Mouse (Mus musculus) forebrain, embryonic 10.5 days (tissue): Measurements from ENCODE around the gene Clk3. TPM values are rescaled to one million over a fixed set of nuclear protein-coding genes. Genes with fewer than 3 reads are reported as not detected.

Source experiments
- DNase-seq: peaks from one replicate; pipeline ENCODE4 v3.0.0-alpha.2; 2017; ENCODE audit warnings: low spot score; ENCODE audit errors: extremely low spot score
- H3K27ac ChIP-seq: fragments of 300-500 bp; sonication (generic); 2 replicates; pipeline ENCODE4 v1.5.1; 2016; ENCODE audit warnings: mild to moderate bottlenecking
- H3K27me3 ChIP-seq: fragments of 300-500 bp; sonication (generic); 2 replicates; pipeline ENCODE4 v1.6.1; 2016; ENCODE audit warnings: mild to moderate bottlenecking; ENCODE audit not compliant: poor library complexity, severe bottlenecking
- H3K36me3 ChIP-seq: fragments of 300-500 bp; sonication (generic); replicated peaks from 2 replicates; pipeline ENCODE4 v1.6.1; 2016; ENCODE audit warnings: mild to moderate bottlenecking, moderate library complexity
- H3K4me1 ChIP-seq: fragments of 300-500 bp; sonication (generic); 2 replicates; pipeline ENCODE4 v1.6.1; 2016
- H3K4me3 ChIP-seq: fragments of 300-500 bp; sonication (generic); 2 replicates; pipeline ENCODE4 v1.5.1; 2016; ENCODE audit warnings: mild to moderate bottlenecking, moderate library complexity
- H3K9me3 ChIP-seq: fragments of 300-500 bp; sonication (generic); 2 replicates; pipeline ENCODE4 v1.6.1; 2016; ENCODE audit warnings: mild to moderate bottlenecking, moderate library complexity
- WGBS: fragments of 180-500 bp; shearing (Covaris S2); methylation state at CpG from one replicate; pipeline ENCODE4 v1.1.7; 2016; 5-methylcytosine and 5-hydroxymethylcytosine counted together
- polyA plus RNA-seq: library from polyadenylated mRNA; unstranded; fragments of >200 nt; fragmentation: Nextera tagmentation; extraction: Ambion mirVana; gene quantifications from 2 replicates; pipeline ENCODE4 v1.2.1, GENCODE M21; 2016

The Clk3 gene
- polyA plus RNA-seq, 1 experiment from 2014 or later, result 95.1 TPM

DNA sequence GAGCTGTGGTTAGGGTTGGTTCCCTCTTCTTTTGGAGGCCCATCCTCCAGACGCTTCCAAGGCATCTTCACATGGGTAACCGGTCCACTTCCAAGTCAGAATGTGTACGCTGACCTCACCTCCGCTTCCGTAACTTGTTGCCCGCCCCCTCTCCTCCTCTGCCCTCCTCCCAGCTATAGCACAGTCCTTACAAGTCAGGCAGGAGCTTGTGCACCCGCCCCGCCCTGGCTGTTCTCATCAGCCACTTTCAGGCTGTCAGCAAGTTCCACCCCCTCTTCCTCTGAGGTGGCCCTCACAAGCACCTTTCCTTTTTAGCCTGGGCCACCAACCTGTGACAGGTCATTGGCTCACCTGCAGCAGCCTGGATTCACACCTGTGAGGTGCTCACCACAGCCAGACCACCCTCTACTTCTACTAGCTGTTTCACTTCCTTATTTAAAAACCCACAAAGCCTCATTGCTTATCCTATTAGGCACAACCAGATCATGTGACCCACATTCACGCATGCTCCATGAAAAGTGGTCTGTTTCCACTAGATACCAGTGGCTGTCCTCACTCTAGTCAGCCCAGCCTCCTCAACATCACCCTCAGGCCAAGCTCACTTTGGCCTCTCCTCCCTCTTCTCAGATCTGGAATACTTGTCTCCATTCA is 34.8 kb upstream of the Clk3 start:
- Histone ChIP-seq H3K27me3 (no peaks in the 10 kb centered on the region), H3K27ac (no peak overlapping the region), H3K4me3 (no peak overlapping the region), H3K9me3 (no peaks in the 10 kb centered on the region), H3K36me3 (peaks cover 62% of the 10 kb centered on the region), H3K4me1 (peaks cover 55% of the 10 kb centered on the region)
- no peak for DNase-seq
- 91% methylated on average over 9 of the region's 9 CpGs for WGBS

DNA sequence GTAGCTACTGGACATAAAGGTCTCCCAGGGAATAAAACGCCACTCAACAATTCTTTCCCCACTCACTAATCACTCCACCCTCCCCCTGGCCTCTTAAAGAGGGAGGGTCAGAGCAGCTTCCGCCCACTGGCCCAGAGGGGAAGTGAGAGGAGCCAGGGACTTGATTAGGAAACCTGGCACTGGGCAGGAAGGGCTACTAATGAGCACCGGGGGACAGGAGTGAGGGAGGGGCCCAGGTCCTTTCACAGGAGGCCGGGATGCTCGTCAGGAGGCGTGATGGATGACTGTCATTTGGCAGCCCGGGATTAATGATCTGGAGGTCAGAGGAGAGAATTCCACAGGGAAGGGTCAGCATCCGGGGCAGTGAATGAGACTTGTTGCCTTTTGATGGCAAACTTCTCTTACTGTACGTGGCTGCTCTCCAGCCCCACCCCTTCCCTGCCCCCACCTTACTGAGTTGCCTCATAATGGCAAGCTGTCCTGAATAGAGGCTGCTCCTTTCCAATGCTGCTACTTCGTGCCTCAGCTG is 33.1 kb upstream of the Clk3 start:
- H3K27me3 ChIP-seq, result no peaks in the 10 kb centered on the region
- DNase-seq, result peak; percentile 43
- H3K27ac ChIP-seq, result 0 out of 2 replicates have a peak overlapping the region, but pooled peaks have one; percentile 26
- 20% methylated on average over 10 of the region's 10 CpGs for WGBS
- peaks cover 73% of the 10 kb centered on the region for H3K36me3 ChIP-seq
- H3K9me3 ChIP-seq, result no peaks in the 10 kb centered on the region
- H3K4me3 ChIP-seq, result 0 out of 2 replicates have a peak overlapping the region, but pooled peaks have one; percentile 3
- H3K4me1 ChIP-seq, result peaks cover 42% of the 10 kb centered on the region

DNA sequence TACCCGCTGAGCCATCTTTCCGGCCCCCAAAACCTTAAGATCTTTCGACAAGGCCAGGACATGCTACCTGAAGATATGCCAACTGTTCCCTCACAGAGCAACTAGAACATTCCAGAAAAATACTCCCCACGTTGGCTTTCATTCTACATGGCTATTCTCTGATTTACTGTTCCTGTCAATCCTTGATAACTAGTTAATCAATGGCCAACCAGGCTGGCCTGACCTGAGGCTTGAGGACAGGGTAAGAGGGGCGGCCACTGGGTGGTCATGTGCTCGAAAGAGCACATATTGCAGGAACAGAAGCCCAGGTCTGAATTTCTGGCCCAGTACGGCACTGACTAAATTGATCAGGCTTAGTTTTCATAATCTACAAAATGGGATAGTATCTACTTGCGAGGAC is 31.8 kb upstream of the Clk3 start:
- DNase-seq, result no peak
- H3K9me3 ChIP-seq, result no peaks in the 10 kb centered on the region
- H3K27ac ChIP-seq, result no peak overlapping the region
- 95% methylated on average over 8 of the region's 8 CpGs for WGBS
- H3K4me3 ChIP-seq, result no peak overlapping the region
- H3K36me3 ChIP-seq, result peaks cover 83% of the 10 kb centered on the region
- H3K27me3 ChIP-seq, result no peaks in the 10 kb centered on the region
- peaks cover 29% of the 10 kb centered on the region for H3K4me1 ChIP-seq

GRCm38 (mm10) chr9:57789733-57790132 is 24.1 kb upstream of the Clk3 start:
- H3K9me3 ChIP-seq, result no peaks in the 10 kb centered on the region
- no peaks in the 10 kb centered on the region for H3K4me1 ChIP-seq
- H3K4me3 ChIP-seq, result no peak overlapping the region
- peaks cover 69% of the 10 kb centered on the region for H3K36me3 ChIP-seq
- DNase-seq, result no peak
- WGBS, result 86% methylated on average over 3 of the region's 3 CpGs
- no peaks in the 10 kb centered on the region for H3K27me3 ChIP-seq
- no peak overlapping the region for H3K27ac ChIP-seq

DNA sequence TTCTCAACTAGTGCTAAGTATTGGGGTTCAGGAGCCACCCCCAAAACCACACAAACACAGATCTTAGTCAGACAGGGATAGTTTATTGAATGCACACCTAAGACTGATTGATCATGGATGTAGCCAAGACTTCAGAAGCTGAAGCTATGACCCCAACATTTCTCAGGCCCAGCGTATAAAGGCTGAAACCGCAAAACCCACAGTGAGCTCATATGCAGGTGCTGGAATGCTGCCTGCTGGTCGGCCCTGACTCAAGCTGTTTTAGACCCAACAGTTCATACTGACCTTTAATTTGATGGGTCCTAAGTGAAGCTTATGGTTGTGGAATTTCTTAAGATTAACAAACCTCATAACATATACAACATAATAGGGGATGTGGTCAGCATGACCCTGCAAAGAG is 17.0 kb upstream of the Clk3 start:
- Histone ChIP-seq H3K27me3 (no peaks in the 10 kb centered on the region), H3K4me3 (no peak overlapping the region), H3K9me3 (no peaks in the 10 kb centered on the region), H3K4me1 (no peaks in the 10 kb centered on the region), H3K27ac (no peak overlapping the region), H3K36me3 (0 out of 2 replicates have a peak, but pooled peaks cover 8% of the 10 kb centered on the region)
- no peak for DNase-seq
- 92% methylated on average over 3 of the region's 3 CpGs for WGBS

- H3K27ac ChIP-seq, result peak overlapping the region; percentile 53; the same call in 1 of the 2 replicates
- H3K4me1 ChIP-seq, result peaks cover 20% of the 10 kb centered on the region
- H3K4me3 ChIP-seq, result no peak overlapping the region
- 67% methylated on average over 4 of the region's 4 CpGs for WGBS
- H3K36me3 ChIP-seq, result 0 out of 2 replicates have a peak, but pooled peaks cover 2% of the 10 kb centered on the region
- no peak for DNase-seq
- H3K27me3 ChIP-seq, result no peaks in the 10 kb centered on the region
- H3K9me3 ChIP-seq, result no peaks in the 10 kb centered on the region
Observed at GRCm38 (mm10) chr9:57775736-57776135, 10.1 kb upstream of the Clk3 start.

DNA sequence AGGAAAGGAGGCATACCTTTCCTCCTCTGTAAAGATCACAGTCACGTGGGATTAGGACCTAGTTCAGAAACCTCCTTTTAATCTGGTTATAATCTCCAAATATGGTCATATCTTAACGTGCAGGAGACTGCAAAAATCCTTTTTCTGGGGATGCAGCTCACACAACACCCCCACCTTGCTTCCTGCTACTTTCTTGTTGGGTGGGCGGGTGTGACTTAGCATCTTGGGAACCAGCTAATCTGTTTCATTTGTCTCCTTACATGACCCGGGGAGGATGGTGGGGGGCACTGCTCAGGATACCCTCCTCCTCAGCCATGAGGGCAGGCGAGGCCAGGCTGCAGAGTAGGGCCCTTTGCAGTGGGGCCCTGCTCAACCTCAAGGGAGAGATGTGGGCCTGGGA is 9.4 kb upstream of the Clk3 start:
- Histone ChIP-seq H3K4me1 (peaks cover 20% of the 10 kb centered on the region), H3K9me3 (no peaks in the 10 kb centered on the region), H3K36me3 (0 out of 2 replicates have a peak, but pooled peaks cover 2% of the 10 kb centered on the region), H3K4me3 (no peak overlapping the region), H3K27me3 (no peaks in the 10 kb centered on the region), H3K27ac (peak overlapping the region; percentile 60; the same call in 1 of the 2 replicates)
- no peak for DNase-seq
- WGBS, result 75% methylated on average over 5 of the region's 5 CpGs

GRCm38 (mm10) chr9:57774168-57774567 is 8.5 kb upstream of the Clk3 start:
- 6% methylated on average over 1 of the region's 1 CpGs for WGBS
- H3K27me3 ChIP-seq, result no peaks in the 10 kb centered on the region
- DNase-seq, result no peak
- H3K36me3 ChIP-seq, result 0 out of 2 replicates have a peak, but pooled peaks cover 2% of the 10 kb centered on the region
- H3K4me3 ChIP-seq, result no peak overlapping the region
- no peaks in the 10 kb centered on the region for H3K9me3 ChIP-seq
- peaks cover 20% of the 10 kb centered on the region for H3K4me1 ChIP-seq
- H3K27ac ChIP-seq, result peak overlapping the region; percentile 67; the same call in 1 of the 2 replicates

DNA sequence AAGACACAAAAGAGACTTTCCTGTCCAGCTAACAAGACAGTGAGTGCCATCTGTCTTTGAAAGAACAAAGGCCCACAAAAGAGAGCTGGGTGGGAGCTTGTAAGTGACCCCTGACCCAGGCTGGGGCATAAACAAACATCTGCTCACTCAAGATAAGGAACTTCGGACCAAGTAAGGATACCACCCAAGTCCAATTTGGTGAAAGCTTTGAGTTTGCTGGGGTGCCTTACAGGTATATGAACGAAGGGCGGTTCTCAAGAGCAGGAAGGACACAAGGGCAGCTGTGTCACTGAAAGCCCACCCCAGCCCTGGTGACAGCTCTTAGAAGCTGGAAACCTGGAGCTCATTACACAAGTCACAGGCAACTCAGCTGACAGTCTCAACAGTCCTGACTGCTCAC is 8.1 kb upstream of the Clk3 start:
- Histone ChIP-seq H3K4me1 (peaks cover 20% of the 10 kb centered on the region), H3K4me3 (no peak overlapping the region), H3K27me3 (no peaks in the 10 kb centered on the region), H3K36me3 (0 out of 2 replicates have a peak, but pooled peaks cover 2% of the 10 kb centered on the region), H3K9me3 (no peaks in the 10 kb centered on the region), H3K27ac (peak overlapping the region; percentile 67)
- WGBS, result 88% methylated on average over 3 of the region's 3 CpGs
- DNase-seq, result no peak

- H3K27me3 ChIP-seq, result 0 out of 2 replicates have a peak, but pooled peaks cover 7% of the 10 kb centered on the region
- 90% methylated on average over 2 of the region's 2 CpGs for WGBS
- H3K4me1 ChIP-seq, result peaks cover 31% of the 10 kb centered on the region
- no peak for DNase-seq
- 0 out of 2 replicates have a peak, but pooled peaks cover 2% of the 10 kb centered on the region for H3K36me3 ChIP-seq
- H3K9me3 ChIP-seq, result no peaks in the 10 kb centered on the region
- H3K4me3 ChIP-seq, result no peak overlapping the region
- no peak overlapping the region for H3K27ac ChIP-seq
Observed at GRCm38 (mm10) chr9:57770836-57771235, 5.2 kb upstream of the Clk3 start.

GRCm38 (mm10) chr9:57770214-57770613 is 4.6 kb upstream of the Clk3 start:
- Histone ChIP-seq H3K4me3 (no peak overlapping the region), H3K27ac (0 out of 2 replicates have a peak overlapping the region, but pooled peaks have one; percentile 62), H3K4me1 (peaks cover 27% of the 10 kb centered on the region), H3K36me3 (0 out of 2 replicates have a peak, but pooled peaks cover 2% of the 10 kb centered on the region), H3K9me3 (no peaks in the 10 kb centered on the region), H3K27me3 (0 out of 2 replicates have a peak, but pooled peaks cover 7% of the 10 kb centered on the region)
- WGBS, result 94% methylated on average over 1 of the region's 1 CpGs
- DNase-seq, result no peak

DNA sequence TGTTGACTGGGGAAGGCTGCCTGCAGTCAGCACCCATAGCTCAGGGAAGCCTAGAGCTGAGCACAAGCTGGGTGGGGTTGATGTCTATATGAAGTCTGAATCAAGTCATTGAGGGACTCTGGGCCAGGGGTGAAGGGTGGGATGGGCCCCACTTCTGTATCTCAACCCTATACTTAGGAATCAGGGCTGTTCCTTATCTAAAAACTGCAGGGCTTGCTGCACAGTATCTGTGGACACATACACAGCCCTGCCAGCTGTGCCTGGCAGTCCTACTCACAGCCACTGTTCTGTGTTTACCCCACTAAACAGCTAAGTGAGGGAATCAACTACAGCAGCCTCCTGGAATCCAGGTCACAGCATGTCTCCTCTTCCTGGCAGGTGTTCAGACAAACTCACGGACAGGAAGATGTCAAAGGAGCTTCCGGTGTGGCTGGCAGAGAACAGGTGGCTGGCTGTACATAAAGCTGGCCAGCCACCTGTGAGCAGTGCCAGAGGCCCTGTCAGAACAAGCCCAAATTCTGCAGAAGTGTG is 3.9 kb upstream of the Clk3 start:
- Histone ChIP-seq H3K27ac (0 out of 2 replicates have a peak overlapping the region, but pooled peaks have one; percentile 62), H3K4me1 (peaks cover 29% of the 10 kb centered on the region), H3K4me3 (no peak overlapping the region), H3K27me3 (0 out of 2 replicates have a peak, but pooled peaks cover 7% of the 10 kb centered on the region), H3K9me3 (no peaks in the 10 kb centered on the region), H3K36me3 (0 out of 2 replicates have a peak, but pooled peaks cover 2% of the 10 kb centered on the region)
- no peak for DNase-seq
- 67% methylated on average over 2 of the region's 2 CpGs for WGBS

DNA sequence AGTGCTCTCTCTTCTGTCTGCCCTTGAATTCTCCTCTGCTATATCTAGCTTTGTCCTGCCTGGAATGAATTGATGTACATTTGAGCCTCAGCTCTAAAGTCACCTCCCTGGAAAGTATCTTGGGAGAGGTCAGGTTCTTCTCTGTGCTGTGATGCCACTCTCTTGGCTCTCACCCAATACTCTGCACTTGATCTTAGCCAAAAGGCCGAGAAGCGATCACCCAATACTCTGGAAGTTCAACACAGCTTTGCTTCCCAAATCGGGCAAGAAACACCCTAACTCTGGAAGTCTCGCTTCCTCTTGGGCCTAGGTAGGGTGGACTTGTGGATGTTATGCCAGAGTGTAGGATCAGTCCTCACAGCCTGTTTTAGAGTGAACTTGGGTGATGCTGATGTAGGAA is 1.6 kb upstream of the Clk3 start:
- Histone ChIP-seq H3K27me3 (0 out of 2 replicates have a peak, but pooled peaks cover 7% of the 10 kb centered on the region), H3K4me1 (peaks cover 41% of the 10 kb centered on the region), H3K36me3 (0 out of 2 replicates have a peak, but pooled peaks cover 2% of the 10 kb centered on the region), H3K4me3 (peak overlapping the region; percentile 1; the same call in 1 of the 2 replicates), H3K27ac (no peak overlapping the region), H3K9me3 (no peaks in the 10 kb centered on the region)
- WGBS, result 92% methylated on average over 4 of the region's 4 CpGs
- no peak for DNase-seq
